Mouse (Mus musculus) natural killer cell, adult 2 months (primary cell): ENCODE measurements around the gene Exo1.

ENCODE experiments used
- DNase-seq, 2 experiments: peaks; one replicate each; pipeline ENCODE4 v3.0.0; 2022; ENCODE audit warnings: low spot score in 2 of 2

Gene Exo1

GRCm38 (mm10) chr1:175880453-175881296, at the start of gene Exo1:
Gene Exo1 (plus strand): TSS chr1:175880581.
- DNase-seq, result peak; percentile 82 to 84

DNA sequence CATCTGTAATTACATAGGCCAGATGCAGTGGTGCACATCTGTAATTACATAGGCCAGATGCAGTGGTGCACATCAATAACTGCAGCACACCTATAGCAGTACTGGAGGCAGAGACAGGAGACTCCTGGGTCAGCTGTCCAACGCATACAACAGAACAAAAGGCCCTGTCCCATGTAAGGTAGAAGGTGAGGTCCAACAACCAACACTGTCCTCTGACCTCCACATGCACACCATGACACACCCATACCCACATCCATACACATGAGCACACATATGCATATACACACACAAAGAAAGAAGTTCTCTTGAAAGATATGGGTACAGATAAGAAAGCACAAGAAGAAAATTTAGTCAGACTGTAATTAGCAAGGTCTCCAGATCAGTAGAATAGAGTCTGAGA, 24.9 kb upstream of the Exo1 start:
- no peak for DNase-seq

DNA sequence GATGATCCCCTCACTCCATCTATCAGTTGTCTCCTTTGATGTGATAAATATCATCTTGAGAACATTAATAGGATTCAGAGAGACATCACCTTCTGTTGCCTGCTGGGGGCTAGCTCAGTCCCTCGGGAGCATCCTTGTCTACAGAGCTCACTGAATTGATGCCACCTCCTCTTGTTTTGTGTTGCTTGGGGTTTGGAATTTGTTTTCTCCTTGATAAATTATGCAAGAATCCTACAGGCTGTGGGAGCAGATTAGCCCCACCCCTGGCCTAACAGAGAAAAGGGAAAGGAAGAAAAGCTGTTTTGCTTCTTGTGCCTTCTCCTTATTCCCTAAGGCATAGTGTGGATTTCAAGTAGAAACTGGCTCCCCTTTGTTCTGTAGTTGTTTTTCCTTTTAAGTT, 13.3 kb upstream of the Exo1 start:
- no peak for DNase-seq

- DNase-seq, result no peak
Observed at GRCm38 (mm10) chr1:175867558-175867957, 12.8 kb upstream of the Exo1 start.

GRCm38 (mm10) chr1:175870716-175871115, 9.7 kb upstream of the Exo1 start:
- DNase-seq, result no peak

GRCm38 (mm10) chr1:175872028-175872816, 8.2 kb upstream of the Exo1 start:
- DNase-seq, result no peak

- no peak for DNase-seq
Observed at GRCm38 (mm10) chr1:175883398-175883797, 3.0 kb downstream of the Exo1 start.

- no peak for DNase-seq
Observed at GRCm38 (mm10) chr1:175893263-175893662, 12.9 kb downstream of the Exo1 start.

GRCm38 (mm10) chr1:175893726-175894125, 13.3 kb downstream of the Exo1 start:
- DNase-seq, result no peak

DNA sequence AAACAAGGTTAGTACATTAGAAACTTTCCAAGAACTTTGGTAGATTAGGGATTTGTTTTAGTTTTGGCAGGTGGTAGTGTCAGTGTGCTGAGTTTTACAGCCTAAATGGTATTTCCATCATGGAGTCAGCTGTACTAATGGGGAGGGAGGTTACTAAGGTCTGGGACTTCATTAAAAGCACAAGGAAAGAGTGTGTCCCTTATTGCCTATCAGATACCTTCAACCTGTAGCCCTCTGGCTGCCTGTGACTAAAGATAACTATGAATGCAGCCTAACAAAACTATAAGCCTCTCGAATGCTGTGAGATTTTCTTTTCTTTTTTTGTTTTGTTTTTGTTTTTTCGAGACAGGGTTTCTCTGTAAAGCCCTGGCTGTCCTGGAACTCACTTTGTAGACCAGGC, 30.8 kb downstream of the Exo1 start:
- DNase-seq, result no peak

GRCm38 (mm10) chr1:175912038-175912437, 31.7 kb downstream of the Exo1 start:
- no peak for DNase-seq

GRCm38 (mm10) chr1:175913728-175914303, 33.4 kb downstream of the Exo1 start:
- no peak for DNase-seq

GRCm38 (mm10) chr1:175920029-175920428, 39.6 kb downstream of the Exo1 start, which contains the start of gene Gm38100:
Gene Gm38100 (plus strand): TSS chr1:175920329.
- no peak for DNase-seq

- DNase-seq, result no peak
Observed at GRCm38 (mm10) chr1:175921091-175921490, 40.7 kb downstream of the Exo1 start.

- DNase-seq, result peak; percentile 29 to 49
Observed at GRCm38 (mm10) chr1:175923848-175924787, 43.7 kb downstream of the Exo1 start.

- no peak for DNase-seq
Observed at GRCm38 (mm10) chr1:175931391-175931790, 51.0 kb downstream of the Exo1 start.

DNA sequence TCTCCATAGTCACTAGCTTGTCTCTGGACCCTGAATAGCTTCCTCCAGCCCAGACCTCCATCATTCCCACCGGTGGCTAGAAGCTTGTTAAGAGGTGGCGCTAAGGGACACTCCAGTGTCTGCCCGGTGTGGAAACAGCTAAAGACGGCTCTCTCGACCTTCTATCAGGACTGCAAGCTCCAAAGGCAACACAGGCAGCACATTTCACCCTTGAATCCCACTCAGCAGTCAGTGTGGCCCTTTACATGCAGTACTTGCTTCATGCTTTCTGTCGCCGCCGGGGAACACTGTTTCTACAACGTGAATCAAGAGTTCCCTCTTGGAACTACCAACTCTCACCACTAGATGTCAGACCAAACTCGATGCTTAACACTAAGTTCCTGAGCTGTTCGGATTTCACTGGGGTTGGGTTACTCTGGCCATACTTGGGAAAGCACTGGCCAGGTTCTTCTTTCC, 55.9 kb downstream of the Exo1 start:
- peak; percentile 1 to 14 for DNase-seq

DNA sequence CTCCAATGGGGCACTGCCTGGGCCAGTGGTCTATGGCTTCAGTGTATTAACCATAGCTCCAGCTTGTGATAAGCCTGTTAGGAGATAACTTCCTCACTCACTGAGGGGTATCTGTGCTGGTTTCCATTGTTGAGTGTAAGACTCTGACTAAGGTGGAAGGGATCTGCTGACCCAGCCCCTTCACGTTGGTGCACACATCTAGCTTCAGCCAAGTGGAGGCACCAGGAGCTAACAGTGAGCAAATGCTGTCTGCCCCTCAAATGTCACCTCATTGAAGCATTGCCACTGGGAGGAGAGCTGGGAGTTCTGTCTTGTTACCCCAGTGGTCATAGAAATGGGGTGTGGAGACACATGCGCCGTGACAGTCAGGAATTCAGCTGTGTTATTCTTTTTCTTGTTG, 58.4 kb downstream of the Exo1 start:
- no peak for DNase-seq

DNA sequence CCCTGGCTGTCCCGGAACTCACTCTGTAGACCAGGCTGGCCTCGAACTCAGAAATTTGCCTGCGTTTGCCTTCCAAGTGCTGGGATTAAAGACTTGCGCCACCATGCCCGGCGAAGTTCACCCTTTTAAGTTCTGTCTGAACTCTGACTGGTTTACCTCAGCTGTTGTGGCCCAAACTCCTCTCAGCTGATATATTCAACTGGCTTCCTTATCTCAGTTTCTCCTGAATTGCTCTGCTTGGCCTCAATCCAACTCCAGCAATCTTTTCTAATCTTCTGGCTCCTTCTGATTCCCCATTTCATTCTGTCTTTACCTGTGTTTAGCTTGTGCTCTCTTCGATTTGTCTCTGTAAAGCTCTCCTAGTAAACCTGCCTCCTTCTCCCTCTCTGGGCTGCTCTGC, 62.8 kb downstream of the Exo1 start:
- DNase-seq, result no peak

GRCm38 (mm10) chr1:175946718-175947315, 66.4 kb downstream of the Exo1 start:
- no peak for DNase-seq

- no peak for DNase-seq
Observed at GRCm38 (mm10) chr1:175950421-175950820, 70.0 kb downstream of the Exo1 start.
